Mouse (Mus musculus): ENCODE results near the gene H2-Q2. TPM values are rescaled to one million over a fixed set of nuclear protein-coding genes. Genes with fewer than 3 reads are reported as not detected.
A peak's percentile ranks its signal among the peaks of the same experiment; 100 is the strongest.
"Not testable (repeated sequence)": the region's sequence is repeated elsewhere in the genome, so short reads cannot be mapped to it uniquely, and the experiment has no call there.

The H2-Q2 gene
- total RNA-seq, 2 experiments from 2014 or later = not detected

DNA sequence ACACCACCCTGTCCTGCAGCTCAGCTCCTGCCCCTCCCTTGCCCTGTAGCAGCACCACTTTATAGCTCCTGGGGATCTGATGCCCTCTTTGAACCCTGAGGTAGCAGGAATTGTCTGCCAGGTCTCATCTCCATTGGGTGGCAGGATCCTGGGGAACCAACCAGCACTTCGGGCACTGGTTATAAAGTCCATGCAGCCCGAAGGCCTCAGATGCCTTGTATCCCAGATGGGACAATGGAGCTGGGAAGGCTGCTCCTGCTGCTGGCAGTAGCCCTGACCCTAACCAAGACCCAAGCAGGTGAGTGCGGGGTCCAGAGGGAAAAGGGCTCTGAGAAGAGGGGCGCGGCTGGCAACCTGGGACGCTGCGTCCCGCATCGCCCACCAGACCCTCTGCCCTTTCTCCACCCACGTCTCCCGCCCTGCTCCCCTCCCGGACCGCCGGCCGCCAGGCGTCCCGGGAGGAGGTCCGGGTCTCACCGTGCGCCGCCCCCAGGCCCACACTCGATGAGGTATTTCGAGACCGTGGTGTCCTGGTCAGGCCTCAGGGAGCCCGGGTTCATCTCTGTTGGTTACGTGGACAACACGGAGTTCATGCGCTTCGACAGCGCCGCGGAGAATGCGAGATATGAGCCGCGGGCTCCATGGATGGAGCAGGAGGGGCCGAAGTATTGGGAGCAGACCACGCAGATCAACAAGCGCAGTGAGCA, 16.9 kb downstream of the H2-Q2 start:
- ATAC-seq (replicated peaks; ENCODE audit: low FRiP score, low TSS enrichment, poor library complexity, severe bottlenecking) = no peak

DNA sequence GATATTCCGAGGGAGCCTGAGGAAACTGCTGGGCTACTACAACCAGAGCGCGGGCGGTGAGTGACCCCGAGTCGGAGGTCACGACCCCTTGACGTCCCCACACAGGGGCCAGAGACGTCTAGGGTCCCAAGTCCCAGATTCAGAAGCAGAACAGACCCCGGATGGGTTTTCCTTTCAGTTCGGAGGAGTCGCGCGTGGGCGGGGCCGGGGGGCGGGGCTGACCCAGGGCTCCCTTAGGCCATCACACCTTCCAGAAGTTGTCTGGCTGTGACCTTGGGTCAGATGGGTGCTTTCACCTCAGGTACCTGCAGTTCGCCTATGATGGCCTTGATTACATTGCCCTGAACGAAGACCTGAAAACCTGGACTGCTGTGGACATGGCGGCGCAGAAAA, 17.4 kb downstream of the H2-Q2 start:
- no peak for ATAC-seq (replicated peaks; ENCODE audit: low FRiP score, low TSS enrichment, poor library complexity, severe bottlenecking)

GRCm38 (mm10) chr17:35379369-35379728, 37.3 kb downstream of the H2-Q2 start, which contains the start of gene H2-Q4:
Gene H2-Q4 (plus strand): TSS chr17:35379617.
- ATAC-seq (replicated peaks; ENCODE audit: low FRiP score, low TSS enrichment, poor library complexity, severe bottlenecking) = peak; percentile 99

DNA sequence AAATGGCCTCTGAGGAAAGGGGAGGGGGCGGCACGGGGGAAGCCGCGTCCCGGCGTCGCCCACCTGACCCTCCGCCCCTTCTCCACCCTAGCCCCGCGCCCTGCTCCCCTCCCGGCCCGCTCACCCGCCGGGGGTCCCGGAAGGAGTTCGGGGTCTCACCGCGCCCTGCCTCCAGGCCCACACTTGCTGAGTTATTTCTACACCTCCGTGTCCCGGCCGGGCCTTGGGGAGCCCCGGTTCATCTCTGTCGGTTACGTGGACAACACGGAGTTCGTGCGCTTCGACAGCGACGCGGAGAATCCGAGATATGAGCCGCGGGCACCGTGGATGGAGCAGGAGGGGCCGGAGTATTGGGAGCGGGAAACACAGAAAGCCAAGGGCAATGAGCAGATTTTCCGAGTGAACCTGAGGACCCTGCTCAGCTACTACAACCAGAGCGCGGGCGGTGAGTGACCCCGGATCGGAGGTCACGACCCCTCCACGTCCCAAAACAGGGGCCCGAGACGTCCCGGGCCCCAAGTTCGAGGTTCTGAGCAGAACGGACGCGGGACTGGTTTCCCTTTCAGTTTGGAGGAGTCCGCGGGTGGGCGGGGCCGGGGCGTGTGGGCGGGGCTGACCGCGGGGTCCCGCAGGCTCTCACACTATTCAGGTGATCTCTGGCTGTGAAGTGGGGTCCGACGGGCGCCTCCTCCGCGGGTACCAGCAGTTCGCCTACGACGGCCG, 37.8 kb downstream of the H2-Q2 start:
- peak; percentile 43 for ATAC-seq (replicated peaks; ENCODE audit: low FRiP score, low TSS enrichment, poor library complexity, severe bottlenecking)

- not testable (repeated sequence) for ATAC-seq (replicated peaks; ENCODE audit: low FRiP score, low TSS enrichment, poor library complexity, severe bottlenecking)
Observed at GRCm38 (mm10) chr17:35389796-35390195, 47.8 kb downstream of the H2-Q2 start.

- ATAC-seq (replicated peaks; ENCODE audit: low FRiP score, low TSS enrichment, poor library complexity, severe bottlenecking) = not testable (repeated sequence)
Observed at GRCm38 (mm10) chr17:35392671-35393070, 50.6 kb downstream of the H2-Q2 start.

GRCm38 (mm10) chr17:35393864-35394800, 52.1 kb downstream of the H2-Q2 start:
- ATAC-seq (replicated peaks; ENCODE audit: low FRiP score, low TSS enrichment, poor library complexity, severe bottlenecking) = peak; percentile 96

Other genes starting within 250 kb of the H2-Q2 start
- gene Ly6g5c, start 234.0 kb upstream of the H2-Q2 start, total RNA-seq (2014; fragmentation: Nextera tagmentation) = not detected in 2 replicates
- gene Ly6g5c, start 234.0 kb upstream of the H2-Q2 start, total RNA-seq (2017) = not detected in 2 replicates
- 0.42 and 1.1 TPM in 2 replicates for gene Ly6g5b, start 226.8 kb upstream of the H2-Q2 start, total RNA-seq (2014; fragmentation: Nextera tagmentation)
- gene Ly6g5b, start 226.8 kb upstream of the H2-Q2 start, total RNA-seq (2017) = 0.99 TPM in 1 of 2 replicates, not detected in the other
- gene Gpank1, start 220.8 kb upstream of the H2-Q2 start, total RNA-seq (2014; fragmentation: Nextera tagmentation) = 30.4 and 31.5 TPM in 2 replicates
- gene Gpank1, start 220.8 kb upstream of the H2-Q2 start, total RNA-seq (2017) = 36.2 and 37.7 TPM in 2 replicates
- gene Csnk2b, start 220.2 kb upstream of the H2-Q2 start, total RNA-seq (2014; fragmentation: Nextera tagmentation) = 340 and 451 TPM in 2 replicates
- gene Csnk2b, start 220.2 kb upstream of the H2-Q2 start, total RNA-seq (2017) = 319 and 482 TPM in 2 replicates
- gene D17H6S53E, start 215.9 kb upstream of the H2-Q2 start, total RNA-seq (2014; fragmentation: Nextera tagmentation) = 0.70 and 6.3 TPM in 2 replicates
- gene D17H6S53E, start 215.9 kb upstream of the H2-Q2 start, total RNA-seq (2017) = 4.4 and 9.0 TPM in 2 replicates
- not detected in 2 replicates for gene Apom, start 210.2 kb upstream of the H2-Q2 start, total RNA-seq (2014; fragmentation: Nextera tagmentation)
- not detected in 2 replicates for gene Apom, start 210.2 kb upstream of the H2-Q2 start, total RNA-seq (2017)
- gene Bag6, start 207.1 kb upstream of the H2-Q2 start, total RNA-seq (2014; fragmentation: Nextera tagmentation) = 158 TPM in 2 replicates
- 63.3 and 105 TPM in 2 replicates for gene Bag6, start 207.1 kb upstream of the H2-Q2 start, total RNA-seq (2017)
- gene Prrc2a, start 177.3 kb upstream of the H2-Q2 start, total RNA-seq (2014; fragmentation: Nextera tagmentation) = 392 and 430 TPM in 2 replicates
- gene Prrc2a, start 177.3 kb upstream of the H2-Q2 start, total RNA-seq (2017) = 44.9 and 47.1 TPM in 2 replicates
- not detected in 2 replicates for gene Aif1, start 166.2 kb upstream of the H2-Q2 start, total RNA-seq (2014; fragmentation: Nextera tagmentation)
- gene Aif1, start 166.2 kb upstream of the H2-Q2 start, total RNA-seq (2017) = 7.4 TPM in 1 of 2 replicates, not detected in the other
- gene Lst1, start 153.8 kb upstream of the H2-Q2 start, total RNA-seq (2014; fragmentation: Nextera tagmentation) = not detected in 2 replicates
- gene Lst1, start 153.8 kb upstream of the H2-Q2 start, total RNA-seq (2017) = 15.8 TPM in 1 of 2 replicates, not detected in the other
- 5.5 and 12.6 TPM in 2 replicates for gene Ltb, start 147.8 kb upstream of the H2-Q2 start, total RNA-seq (2014; fragmentation: Nextera tagmentation)
- gene Ltb, start 147.8 kb upstream of the H2-Q2 start, total RNA-seq (2017) = 1.3 TPM in 1 of 2 replicates, not detected in the other
- gene Tnf, start 140.2 kb upstream of the H2-Q2 start, total RNA-seq (2014; fragmentation: Nextera tagmentation) = 1.8 TPM in 1 of 2 replicates, not detected in the other
- 0.88 and 7.7 TPM in 2 replicates for gene Tnf, start 140.2 kb upstream of the H2-Q2 start, total RNA-seq (2017)
- 0.45 TPM in 1 of 2 replicates, not detected in the other for gene Lta, start 136.9 kb upstream of the H2-Q2 start, total RNA-seq (2014; fragmentation: Nextera tagmentation)
- not detected in 2 replicates for gene Lta, start 136.9 kb upstream of the H2-Q2 start, total RNA-seq (2017)
- not detected in 2 replicates for gene Gm16181, start 121.4 kb upstream of the H2-Q2 start, total RNA-seq (2014; fragmentation: Nextera tagmentation)
- not detected in 2 replicates for gene Gm16181, start 121.4 kb upstream of the H2-Q2 start, total RNA-seq (2017)
- 4.5 and 8.0 TPM in 2 replicates for gene Atp6v1g2, start 108.6 kb upstream of the H2-Q2 start, total RNA-seq (2014; fragmentation: Nextera tagmentation)
- gene Atp6v1g2, start 108.6 kb upstream of the H2-Q2 start, total RNA-seq (2017) = 0.99 and 2.2 TPM in 2 replicates
- 8.8 and 10.1 TPM in 2 replicates for gene Nfkbil1, start 106.5 kb upstream of the H2-Q2 start, total RNA-seq (2014; fragmentation: Nextera tagmentation)
- 3.5 and 10.1 TPM in 2 replicates for gene Nfkbil1, start 106.5 kb upstream of the H2-Q2 start, total RNA-seq (2017)
- gene Ddx39b, start 100.5 kb upstream of the H2-Q2 start, total RNA-seq (2014; fragmentation: Nextera tagmentation) = 488 and 550 TPM in 2 replicates
- gene Ddx39b, start 100.5 kb upstream of the H2-Q2 start, total RNA-seq (2017) = 211 and 221 TPM in 2 replicates
- 237 and 344 TPM in 2 replicates for gene H2-D1, start 79.5 kb upstream of the H2-Q2 start, total RNA-seq (2014; fragmentation: Nextera tagmentation)
- 289 and 334 TPM in 2 replicates for gene H2-D1, start 79.5 kb upstream of the H2-Q2 start, total RNA-seq (2017)
- not detected in 2 replicates for gene H2-Q1, start 21.8 kb upstream of the H2-Q2 start, total RNA-seq (2014; fragmentation: Nextera tagmentation)
- not detected in 2 replicates for gene H2-Q1, start 21.8 kb upstream of the H2-Q2 start, total RNA-seq (2017)
- gene H2-Q4, start 37.4 kb downstream of the H2-Q2 start, total RNA-seq (2014; fragmentation: Nextera tagmentation) = 25.7 and 26.1 TPM in 2 replicates
- gene H2-Q4, start 37.4 kb downstream of the H2-Q2 start, total RNA-seq (2017) = 19.4 and 44.3 TPM in 2 replicates
- 76.1 and 91.9 TPM in 2 replicates for gene H2-Q6, start 82.6 kb downstream of the H2-Q2 start, total RNA-seq (2014; fragmentation: Nextera tagmentation)
- 52.5 and 77.9 TPM in 2 replicates for gene H2-Q6, start 82.6 kb downstream of the H2-Q2 start, total RNA-seq (2017)
- 135 and 179 TPM in 2 replicates for gene H2-Q7, start 96.9 kb downstream of the H2-Q2 start, total RNA-seq (2014; fragmentation: Nextera tagmentation)
- 47.7 and 71.0 TPM in 2 replicates for gene H2-Q7, start 96.9 kb downstream of the H2-Q2 start, total RNA-seq (2017)
- gene H2-Q10, start 127.8 kb downstream of the H2-Q2 start, total RNA-seq (2014; fragmentation: Nextera tagmentation) = 0.98 and 2.2 TPM in 2 replicates
- gene H2-Q10, start 127.8 kb downstream of the H2-Q2 start, total RNA-seq (2017) = 0.23 and 0.28 TPM in 2 replicates
- 0.50 TPM in 1 of 2 replicates, not detected in the other for gene Pou5f1, start 163.8 kb downstream of the H2-Q2 start, total RNA-seq (2014; fragmentation: Nextera tagmentation)
- gene Pou5f1, start 163.8 kb downstream of the H2-Q2 start, total RNA-seq (2017) = 0.38 TPM in 1 of 2 replicates, not detected in the other
- gene Tcf19, start 174.6 kb downstream of the H2-Q2 start, total RNA-seq (2014; fragmentation: Nextera tagmentation) = 18.8 and 27.5 TPM in 2 replicates
- gene Tcf19, start 174.6 kb downstream of the H2-Q2 start, total RNA-seq (2017) = 4.7 and 8.1 TPM in 2 replicates
- gene Cchcr1, start 174.9 kb downstream of the H2-Q2 start, total RNA-seq (2014; fragmentation: Nextera tagmentation) = 9.3 and 24.6 TPM in 2 replicates
- gene Cchcr1, start 174.9 kb downstream of the H2-Q2 start, total RNA-seq (2017) = 11.6 and 13.3 TPM in 2 replicates
- gene Psors1c2, start 191.0 kb downstream of the H2-Q2 start, total RNA-seq (2014; fragmentation: Nextera tagmentation) = not detected in 2 replicates
- gene Psors1c2, start 191.0 kb downstream of the H2-Q2 start, total RNA-seq (2017) = not detected in 2 replicates
- gene Cdsn, start 209.9 kb downstream of the H2-Q2 start, total RNA-seq (2014; fragmentation: Nextera tagmentation) = not detected in 2 replicates
- not detected in 2 replicates for gene Cdsn, start 209.9 kb downstream of the H2-Q2 start, total RNA-seq (2017)
- not detected in 2 replicates for gene 2300002M23Rik, start 225.2 kb downstream of the H2-Q2 start, total RNA-seq (2014; fragmentation: Nextera tagmentation)
- gene 2300002M23Rik, start 225.2 kb downstream of the H2-Q2 start, total RNA-seq (2017) = not detected in 2 replicates